Mouse (Mus musculus): Measurements from ENCODE around the gene Heyl. TPM values are rescaled to one million over a fixed set of nuclear protein-coding genes. Genes with fewer than 3 reads are reported as not detected.

Gene Heyl
- not detected in 2 replicates for total RNA-seq (2012; rRNA removed)
- polyA plus RNA-seq (2012; ENCODE audit: insufficient read depth in 1 of 2, insufficient read length in 2 of 2, low read depth in 1 of 2, low replicate concordance in 2 of 2, missing spikeins in 1 of 2), result not detected

- H3K4me1 ChIP-seq (ENCODE audit: control insufficient read depth in 1 of 2, insufficient read depth in 2 of 2, low read length in 2 of 2), result peaks cover 0 to 4% of the 10 kb centered on the region in 2 experiments; a peak in 1 of 4 replicates
- H3K4me3 ChIP-seq (ENCODE audit: control insufficient read depth in 1 of 2, insufficient read depth in 1 of 2, low read depth in 2 of 2, low read length in 2 of 2), result no peak within 1 kb of the TSS
- no peak for DNase-seq (ENCODE audit: low read depth, low spot score)
- H3K79me2 ChIP-seq (ENCODE audit: control insufficient read depth, insufficient read depth, low read length, poor library complexity), result no peaks in the 10 kb centered on the region
- no peak within 1 kb of the TSS for H3K27ac ChIP-seq (ENCODE audit: control insufficient read depth, low read depth, low read length)
- H3K9ac ChIP-seq (ENCODE audit: control insufficient read depth, low read depth, low read length, poor library complexity, severe bottlenecking), result no peak within 1 kb of the TSS
- peaks cover 0 to 12% of the 10 kb centered on the region in 2 experiments; a peak in 3 of 4 replicates for H3K27me3 ChIP-seq (ENCODE audit: control insufficient read depth in 1 of 2, insufficient read depth in 2 of 2, low read length in 2 of 2)
- no peak for TF ChIP-seq BHLHE40 (IDR thresholded peaks at IDR 0.05; ENCODE audit: borderline replicate concordance, low read depth, low read length)
- no peak for TF ChIP-seq NRF1 (IDR thresholded peaks at IDR 0.05; ENCODE audit: insufficient read depth, low read depth, low read length, poor library complexity, severe bottlenecking)
- no peak for TF ChIP-seq HCFC1 (IDR thresholded peaks at IDR 0.05; ENCODE audit: low read depth, low read length)
- no peak for TF ChIP-seq TCF12 (IDR thresholded peaks at IDR 0.05; ENCODE audit: low read depth, low read length)
- TF ChIP-seq KAT2A (conservative IDR thresholded peaks at IDR 0.05; ENCODE audit: low read depth, low read length), result no peak
- no peak for TF ChIP-seq SMC3 (IDR thresholded peaks at IDR 0.05; ENCODE audit: low read depth, low read length)
- no peak for TF ChIP-seq ZKSCAN1 (IDR thresholded peaks at IDR 0.05; ENCODE audit: low read depth, low read length)
- no peak for TF ChIP-seq TBP (IDR thresholded peaks at IDR 0.05; ENCODE audit: low read depth, low read length)
- no peak for TF ChIP-seq MAZ (IDR thresholded peaks at IDR 0.05; ENCODE audit: low read depth, low read length)
- no peaks in the 10 kb centered on the region for H3K9me3 ChIP-seq (replicated peaks; ENCODE audit: insufficient read depth, low read length)
- H3K36me3 ChIP-seq (ENCODE audit: control insufficient read depth in 1 of 2, insufficient read depth in 2 of 2, low read length in 2 of 2), result no peaks in the 10 kb centered on the region
Measured at GRCm38 (mm10) chr4:123233492-123234084, at the start of gene Heyl. Gene Heyl, plus strand, starts transcription at chr4:123233556.

- TF ChIP-seq SIN3A (IDR thresholded peaks at IDR 0.05; ENCODE audit: low read length) (no peak), E2F4 (IDR thresholded peaks at IDR 0.05; ENCODE audit: borderline replicate concordance, low read depth, low read length) (no peak), NELFE (IDR thresholded peaks at IDR 0.05; ENCODE audit: low read depth, low read length) (no peak), UBTF (IDR thresholded peaks at IDR 0.05; ENCODE audit: borderline replicate concordance, insufficient read depth, low read depth, low read length) (no peak), TAL1 (IDR thresholded peaks at IDR 0.05; ENCODE audit: low read length) (no peak), CHD2 (IDR thresholded peaks at IDR 0.05; ENCODE audit: low read length) (no peak), TBP (IDR thresholded peaks at IDR 0.05; ENCODE audit: low read depth, low read length) (no peak)
- Histone ChIP-seq H3K9ac (ENCODE audit: control insufficient read depth, low read depth, low read length, poor library complexity, severe bottlenecking) (no peak overlapping the region), H3K27me3 (ENCODE audit: control insufficient read depth in 1 of 2, insufficient read depth in 2 of 2, low read length in 2 of 2) (peaks cover 2 to 10% of the 10 kb centered on the region in 2 experiments; a peak in 2 of 4 replicates), H3K9me3 (replicated peaks; ENCODE audit: insufficient read depth, low read length) (no peaks in the 10 kb centered on the region), H3K4me3 (ENCODE audit: control insufficient read depth in 1 of 2, insufficient read depth in 1 of 2, low read depth in 2 of 2, low read length in 2 of 2) (no peak overlapping the region), H3K36me3 (ENCODE audit: control insufficient read depth in 1 of 2, insufficient read depth in 2 of 2, low read length in 2 of 2) (no peaks in the 10 kb centered on the region), H3K79me2 (ENCODE audit: control insufficient read depth, insufficient read depth, low read length, poor library complexity) (no peaks in the 10 kb centered on the region), H3K27ac (ENCODE audit: control insufficient read depth, low read depth, low read length) (no peak overlapping the region), H3K4me1 (ENCODE audit: control insufficient read depth in 1 of 2, insufficient read depth in 2 of 2, low read length in 2 of 2) (no peaks in the 10 kb centered on the region)
- no peak for DNase-seq (ENCODE audit: low read depth, low spot score)
Measured at GRCm38 (mm10) chr4:123184816-123185215, 48.5 kb upstream of the Heyl start.

Data from MEL (cell line).